Mouse (Mus musculus) small intestine, adult 2 months (tissue): ENCODE measurements at regions not wholly inside any gene's neighbourhood (a gene's known extent, or its start where the extent isn't known, plus 50 kb on each side); places are given as distances from the start of the nearest gene placed in this dataset.

Experiments used
- H3K27ac ChIP-seq: fragments of 200-500 bp; 2 replicates; pipeline ENCODE4 v1.5.1; 2012; ENCODE audit warnings: low read depth, low read length, control low read depth, inconsistent platforms; ENCODE audit not compliant: insufficient read depth
- H3K27me3 ChIP-seq: fragments of 200-500 bp; 2 replicates; pipeline ENCODE4 v1.6.1; 2012; ENCODE audit warnings: mild to moderate bottlenecking, moderate library complexity, low read length, inconsistent platforms; ENCODE audit not compliant: control insufficient read depth, insufficient read depth
- H3K36me3 ChIP-seq: fragments of 200-500 bp; 2 replicates; pipeline ENCODE4 v1.6.1; 2012; ENCODE audit warnings: mild to moderate bottlenecking, low read length, control low read depth, inconsistent platforms; ENCODE audit not compliant: control insufficient read depth, insufficient read depth
- H3K4me1 ChIP-seq: fragments of 200-500 bp; 2 replicates; pipeline ENCODE4 v1.6.1; 2012; ENCODE audit warnings: low read length, inconsistent platforms, mixed read lengths; ENCODE audit not compliant: control insufficient read depth, insufficient read depth, insufficient read length
- H3K4me3 ChIP-seq: fragments of 200-500 bp; 2 replicates; pipeline ENCODE4 v1.5.1; 2012; ENCODE audit warnings: low read depth, mild to moderate bottlenecking, control low read depth, inconsistent platforms, low read length, moderate library complexity
- CTCF ChIP-seq: fragments of 200-500 bp; IDR thresholded peaks from 2 replicates; pipeline ENCODE4 v1.5.1; 2012; ENCODE audit warnings: low read depth, mild to moderate bottlenecking, control low read depth, inconsistent platforms, low read length, moderate library complexity, mixed read lengths; ENCODE audit not compliant: insufficient replicate concordance, insufficient read length; ENCODE audit errors: extremely low read depth
- POLR2A ChIP-seq: fragments of 200-500 bp; IDR thresholded peaks from 2 replicates; pipeline ENCODE4 v1.6.1; 2012; ENCODE audit warnings: low read depth, mild to moderate bottlenecking, control low read depth, inconsistent platforms, low read length, moderate library complexity
- WGBS: fragments of 180-500 bp; shearing (Covaris S2); methylation state at CpG from one replicate; pipeline ENCODE4 v1.1.7; 2018; 5-methylcytosine and 5-hydroxymethylcytosine counted together

- Histone ChIP-seq H3K4me3 (no peak overlapping the region), H3K4me1 (no peaks in the 10 kb centered on the region), H3K36me3 (no peaks in the 10 kb centered on the region), H3K27ac (no peak overlapping the region), H3K27me3 (no peaks in the 10 kb centered on the region)
- TF ChIP-seq POLR2A (no peak), CTCF (no peak)
- WGBS = 74% methylated on average over 4 of the region's 4 CpGs
These were observed 1070.6 kb upstream of the Cited2 start for GRCm38 (mm10) chr10:16652450-16652849.

- TF ChIP-seq CTCF (no peak), POLR2A (no peak)
- WGBS = 73% methylated on average over 1 of the region's 1 CpGs
- H3K36me3 ChIP-seq = no peaks in the 10 kb centered on the region
- H3K4me1 ChIP-seq = no peaks in the 10 kb centered on the region
- H3K4me3 ChIP-seq = no peak overlapping the region
- H3K27ac ChIP-seq = no peak overlapping the region
- no peaks in the 10 kb centered on the region for H3K27me3 ChIP-seq
These were observed 1058.5 kb upstream of the Cited2 start for GRCm38 (mm10) chr10:16664483-16664882.

- Histone ChIP-seq H3K27ac (no peak overlapping the region), H3K4me1 (no peaks in the 10 kb centered on the region), H3K27me3 (no peaks in the 10 kb centered on the region), H3K36me3 (no peaks in the 10 kb centered on the region), H3K4me3 (no peak overlapping the region)
- 42% methylated on average over 2 of the region's 2 CpGs for WGBS
- no peak for TF ChIP-seq CTCF
- TF ChIP-seq POLR2A = no peak
These were observed 1052.7 kb upstream of the Cited2 start for GRCm38 (mm10) chr10:16670286-16670685.

- Histone ChIP-seq H3K27ac (no peak overlapping the region), H3K36me3 (no peaks in the 10 kb centered on the region), H3K27me3 (no peaks in the 10 kb centered on the region), H3K4me1 (no peaks in the 10 kb centered on the region), H3K4me3 (no peak overlapping the region)
- TF ChIP-seq POLR2A (no peak), CTCF (no peak)
- WGBS = 87% methylated on average over 3 of the region's 3 CpGs
These were observed 1042.0 kb upstream of the Cited2 start for GRCm38 (mm10) chr10:16681001-16681400.

GRCm38 (mm10) chr10:16685352-16685751, 1037.7 kb upstream of the Cited2 start:
- TF ChIP-seq POLR2A (no peak), CTCF (no peak)
- WGBS = 74% methylated on average over 1 of the region's 1 CpGs
- no peak overlapping the region for H3K27ac ChIP-seq
- H3K36me3 ChIP-seq = no peaks in the 10 kb centered on the region
- H3K27me3 ChIP-seq = no peaks in the 10 kb centered on the region
- no peaks in the 10 kb centered on the region for H3K4me1 ChIP-seq
- H3K4me3 ChIP-seq = no peak overlapping the region

GRCm38 (mm10) chr10:16706976-16707375, 1016.0 kb upstream of the Cited2 start:
- TF ChIP-seq POLR2A (no peak), CTCF (no peak)
- Histone ChIP-seq H3K4me3 (no peak overlapping the region), H3K27me3 (no peaks in the 10 kb centered on the region), H3K4me1 (no peaks in the 10 kb centered on the region), H3K27ac (no peak overlapping the region), H3K36me3 (no peaks in the 10 kb centered on the region)
- WGBS = 69% methylated on average over 2 of the region's 2 CpGs

DNA sequence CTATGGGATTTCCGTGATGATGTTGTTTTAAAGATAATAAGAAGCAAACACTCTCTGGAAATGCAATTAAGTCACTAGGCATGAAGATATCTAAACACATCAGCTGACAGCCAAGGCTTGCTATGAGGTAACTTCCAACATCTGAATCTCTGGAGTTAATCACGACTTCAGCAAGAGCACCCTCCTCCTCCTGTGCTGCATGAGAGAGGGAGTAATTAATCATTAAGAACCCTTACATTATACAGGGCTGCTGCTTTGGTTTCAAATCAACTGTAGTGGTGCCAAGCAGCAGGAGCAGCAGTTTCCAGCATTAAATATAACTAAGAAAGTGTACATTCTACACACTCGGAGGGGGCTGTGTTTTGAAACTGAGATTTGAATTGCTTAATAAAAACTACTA, 1009.9 kb upstream of the Cited2 start:
- no peaks in the 10 kb centered on the region for H3K27me3 ChIP-seq
- H3K4me3 ChIP-seq = no peak overlapping the region
- 62% methylated on average over 3 of the region's 3 CpGs for WGBS
- no peak overlapping the region for H3K27ac ChIP-seq
- TF ChIP-seq CTCF (no peak), POLR2A (no peak)
- no peaks in the 10 kb centered on the region for H3K36me3 ChIP-seq
- no peaks in the 10 kb centered on the region for H3K4me1 ChIP-seq

DNA sequence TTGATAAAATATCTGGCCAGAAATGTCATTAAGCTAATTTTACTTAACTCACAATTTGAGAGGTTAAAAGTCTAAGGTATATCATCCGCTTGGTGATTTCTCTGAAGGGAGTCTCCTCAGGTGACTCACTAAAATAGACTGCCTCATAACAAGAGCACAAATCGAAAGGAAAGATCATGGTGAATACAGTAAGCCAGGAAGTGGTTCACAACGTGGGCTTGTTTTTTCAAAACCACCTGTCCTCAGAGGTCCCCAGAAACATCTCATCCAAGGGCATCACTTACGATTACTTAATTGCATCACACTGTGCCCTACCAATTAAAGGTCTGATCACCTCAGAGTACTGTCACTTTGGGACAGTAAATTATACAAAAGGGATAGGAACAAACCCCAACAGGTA, 1009.0 kb upstream of the Cited2 start:
- Histone ChIP-seq H3K4me1 (no peaks in the 10 kb centered on the region), H3K27ac (no peak overlapping the region), H3K36me3 (no peaks in the 10 kb centered on the region), H3K27me3 (no peaks in the 10 kb centered on the region), H3K4me3 (no peak overlapping the region)
- TF ChIP-seq POLR2A (no peak), CTCF (no peak)
- 56% methylated on average over 4 of the region's 4 CpGs for WGBS
